Mouse (Mus musculus) T-cell, adult 2 months (primary cell): ENCODE results near the gene Mms22l.
A peak's percentile ranks its signal among the peaks of the same experiment; 100 is the strongest.
"Not testable (repeated sequence)": the region's sequence is repeated elsewhere in the genome, so short reads cannot be mapped to it uniquely, and the experiment has no call there.

Experiments
- DNase-seq: peaks from one replicate; pipeline ENCODE4 v3.0.0; 2022; ENCODE audit warnings: low spot score

The Mms22l gene

GRCm38 (mm10) chr4:24496116-24496952, at the start of gene Mms22l:
Gene Mms22l, plus strand, starts transcription at chr4:24496451.
- peak; percentile 83 for DNase-seq

DNA sequence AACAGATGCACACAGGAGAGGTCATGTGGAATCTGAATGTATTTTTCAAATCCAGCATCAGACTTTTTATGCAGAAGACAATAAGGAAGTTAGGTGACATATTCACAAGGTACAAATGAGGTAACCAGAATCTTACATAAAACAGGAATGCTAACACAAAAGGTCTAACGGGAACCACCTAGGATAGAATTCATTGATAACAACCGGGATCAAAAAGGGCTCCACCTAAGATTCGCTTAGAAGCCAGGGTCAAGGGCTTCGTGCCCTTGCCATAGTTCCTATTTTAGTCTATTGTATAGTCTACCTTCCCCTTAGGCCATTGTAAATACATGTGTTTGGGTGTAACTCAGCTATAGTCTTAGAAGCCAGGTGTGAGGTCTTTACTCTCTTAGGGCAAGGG, 12.2 kb upstream of the Mms22l start:
- DNase-seq: not testable (repeated sequence)

GRCm38 (mm10) chr4:24496953-24497319, 685 bp downstream of the Mms22l start:
- no peak for DNase-seq

GRCm38 (mm10) chr4:24509195-24509594, 12.9 kb downstream of the Mms22l start:
- DNase-seq: no peak

DNA sequence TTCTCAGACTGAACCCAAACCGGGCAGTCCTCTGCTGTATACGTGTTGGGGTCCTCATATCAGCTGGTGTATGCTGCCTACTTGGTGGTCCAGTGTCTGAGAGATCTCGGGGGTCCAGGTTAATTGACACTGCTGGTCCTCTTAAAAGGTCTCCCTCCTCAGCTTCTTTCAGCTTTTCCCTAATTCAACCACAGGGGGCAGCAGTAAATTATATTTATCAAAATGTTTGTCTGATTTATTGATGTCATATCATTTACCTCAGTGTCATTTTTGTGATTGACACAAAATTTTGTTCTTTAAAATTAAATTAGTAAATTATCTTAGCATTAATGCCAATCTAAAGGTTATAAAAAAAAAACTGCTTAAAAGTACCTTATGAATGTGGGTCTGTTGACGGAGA, 40.7 kb downstream of the Mms22l start:
- no peak for DNase-seq

DNA sequence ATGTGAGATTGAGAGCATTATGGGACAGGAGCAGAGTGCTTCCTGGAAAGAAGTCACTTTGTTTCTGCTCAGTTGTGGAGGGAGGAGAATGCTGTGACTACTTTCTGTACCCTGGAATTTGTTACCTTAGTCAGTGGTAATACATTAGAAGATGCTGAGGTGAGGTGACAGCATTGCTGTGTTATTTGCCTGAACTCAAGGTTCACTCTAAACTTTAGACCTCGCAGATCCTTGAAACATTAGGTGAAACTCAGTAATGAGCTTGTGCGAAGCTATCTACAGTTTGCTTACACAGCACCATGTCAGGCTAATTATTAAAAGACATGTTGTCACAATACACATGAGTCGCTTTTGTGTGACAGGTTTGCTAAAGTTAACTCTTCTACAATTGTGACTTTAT, 47.2 kb downstream of the Mms22l start:
- DNase-seq: no peak

DNA sequence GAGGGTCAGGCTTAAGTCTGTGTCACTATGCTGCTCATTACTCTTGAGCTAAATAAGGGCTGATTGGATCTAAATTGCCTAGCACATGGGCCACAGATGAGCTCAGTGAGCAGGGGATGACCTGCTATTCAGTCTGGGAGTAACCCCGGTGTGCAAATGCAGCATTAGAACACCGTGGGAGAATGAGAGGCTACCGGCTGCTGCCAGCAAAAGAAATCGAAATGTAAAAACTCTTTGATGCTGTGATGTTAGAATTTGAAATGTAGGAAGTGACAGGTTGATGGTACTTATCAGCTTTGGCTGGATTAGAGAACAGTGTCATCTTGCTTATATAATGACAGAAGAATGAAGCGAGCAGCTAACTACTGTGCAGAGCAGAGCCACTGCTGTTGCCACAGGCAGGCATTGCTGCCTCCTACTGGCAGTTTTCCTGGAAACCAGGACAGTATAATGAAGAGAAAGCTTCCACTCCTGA, 48.5 kb downstream of the Mms22l start:
- no peak for DNase-seq

DNA sequence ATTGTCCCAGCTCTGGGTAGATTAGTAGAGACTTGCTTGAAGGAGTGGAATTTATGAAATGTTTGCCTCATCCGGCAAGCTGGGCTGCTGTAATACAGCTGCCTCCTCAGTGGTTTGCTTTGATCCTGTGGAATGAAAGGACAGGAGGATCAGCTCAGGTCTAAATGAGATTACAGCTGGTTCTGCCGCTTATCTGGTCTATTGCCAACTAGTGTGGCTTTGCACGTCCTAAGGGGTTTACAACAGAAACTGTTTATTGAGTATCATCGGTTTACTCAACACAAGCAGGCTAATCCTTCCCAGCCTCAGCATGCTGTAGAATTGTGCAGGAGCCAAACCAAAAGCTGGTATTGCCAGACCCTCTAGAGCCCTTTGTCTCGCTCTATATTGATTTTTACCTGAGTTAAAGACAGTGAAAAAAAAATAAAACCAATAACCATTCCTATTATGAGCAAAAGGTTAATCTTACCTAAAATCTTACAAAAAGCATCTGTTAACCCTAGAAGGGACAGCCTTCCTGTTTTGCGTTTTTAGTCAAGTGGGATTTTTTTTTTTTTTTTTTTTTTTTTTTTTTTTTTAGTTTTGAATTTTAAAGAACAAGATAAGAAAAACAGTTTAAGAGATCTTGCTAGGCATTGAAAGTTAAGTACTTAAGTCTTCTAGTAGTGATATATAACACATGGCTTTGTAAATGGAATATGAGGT, 60.0 kb downstream of the Mms22l start:
- no peak for DNase-seq

- no peak for DNase-seq
These were observed 60.9 kb downstream of the Mms22l start for GRCm38 (mm10) chr4:24557149-24557548.

DNA sequence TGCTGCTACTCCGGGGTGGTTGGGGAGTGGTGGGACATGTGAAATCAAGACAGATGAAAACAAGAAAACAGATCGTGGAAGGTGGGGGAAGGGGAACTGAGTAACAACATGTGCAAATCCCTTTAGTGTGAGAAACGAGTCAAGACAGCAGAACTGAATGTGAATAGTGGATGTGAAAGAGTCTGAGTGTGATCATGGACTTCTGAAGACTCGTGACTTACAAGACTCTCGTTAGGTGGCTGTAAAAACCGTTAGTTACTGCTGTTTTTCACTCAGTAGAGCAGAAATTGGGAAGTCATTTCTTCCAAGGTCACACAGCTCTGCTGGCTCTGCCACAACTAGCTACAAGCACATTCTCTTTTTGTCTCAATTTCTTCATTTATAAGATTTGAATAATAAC, 71.8 kb downstream of the Mms22l start:
- DNase-seq: no peak

DNA sequence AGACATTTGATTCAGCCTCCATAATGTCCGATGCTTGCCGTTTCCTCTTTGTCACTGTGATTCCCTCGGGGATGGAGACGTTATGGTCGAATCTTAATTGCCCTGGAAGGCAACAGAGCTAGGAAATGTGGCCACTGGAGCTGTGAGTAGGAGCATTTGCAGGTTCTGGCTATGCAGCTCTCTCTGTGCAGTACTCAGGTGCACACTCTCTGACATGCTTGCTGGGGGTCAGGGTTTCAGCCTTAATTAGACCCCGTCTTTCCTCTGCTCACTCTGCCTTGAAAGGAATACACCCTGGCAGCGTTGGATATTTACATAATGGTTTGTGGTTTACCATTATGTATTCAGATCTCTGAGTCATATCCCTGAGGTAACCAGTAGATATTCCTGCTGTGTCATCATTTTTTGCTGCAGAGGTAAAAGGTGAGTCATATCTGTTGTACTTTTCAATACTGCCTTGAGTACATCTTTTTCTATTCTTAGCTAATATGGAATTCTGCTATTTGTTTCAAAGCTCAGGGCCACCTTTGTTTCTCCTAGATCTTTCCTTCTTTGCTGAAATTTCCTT, 72.8 kb downstream of the Mms22l start:
- DNase-seq: no peak

- DNase-seq: peak; percentile 44
These were observed 78.0 kb downstream of the Mms22l start for GRCm38 (mm10) chr4:24574276-24574675.

DNA sequence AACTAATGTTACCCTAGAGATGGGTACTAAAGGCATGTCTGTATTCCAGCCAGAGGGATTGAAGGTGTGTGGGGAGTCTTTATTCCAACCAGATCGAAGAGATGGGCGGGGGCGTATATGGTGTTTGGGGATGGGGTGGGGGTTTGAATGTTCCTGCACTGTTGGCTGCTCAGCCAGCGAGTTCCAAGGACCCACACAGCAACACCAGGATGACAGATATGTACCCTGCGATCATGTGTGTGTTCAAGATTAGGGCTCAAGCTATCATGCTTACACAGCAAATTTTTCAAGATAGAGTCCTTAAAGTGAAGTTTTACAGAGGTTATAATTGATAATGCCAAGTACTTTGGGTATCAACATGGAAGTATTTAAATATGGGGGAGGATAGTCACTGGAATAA, 81.3 kb downstream of the Mms22l start:
- DNase-seq: no peak

GRCm38 (mm10) chr4:24582295-24582694, 86.0 kb downstream of the Mms22l start:
- DNase-seq: no peak

GRCm38 (mm10) chr4:24583997-24584396, 87.7 kb downstream of the Mms22l start:
- DNase-seq: no peak

DNA sequence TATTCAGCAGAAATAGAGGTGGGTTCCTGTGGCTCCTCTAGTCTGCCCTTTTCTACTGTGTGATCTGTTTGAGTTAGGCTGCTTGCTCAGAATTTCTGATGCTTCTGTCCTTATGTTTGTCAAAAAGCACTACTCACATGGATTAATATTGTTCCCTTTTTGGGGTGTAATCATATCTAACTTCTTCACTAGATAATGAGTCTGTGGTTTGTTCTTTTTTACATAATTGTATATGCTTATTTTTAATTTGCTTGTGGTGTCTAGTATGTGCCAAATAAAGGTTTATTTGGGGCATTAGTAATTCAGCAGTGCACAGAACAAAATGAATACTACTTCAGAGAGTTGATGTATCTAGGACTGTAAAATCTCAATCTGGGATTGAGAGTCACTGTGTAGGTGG, 98.6 kb downstream of the Mms22l start:
- DNase-seq: no peak

GRCm38 (mm10) chr4:24596942-24597611, 100.8 kb downstream of the Mms22l start:
- DNase-seq: no peak

GRCm38 (mm10) chr4:24598637-24599036, 102.4 kb downstream of the Mms22l start:
- no peak for DNase-seq

DNA sequence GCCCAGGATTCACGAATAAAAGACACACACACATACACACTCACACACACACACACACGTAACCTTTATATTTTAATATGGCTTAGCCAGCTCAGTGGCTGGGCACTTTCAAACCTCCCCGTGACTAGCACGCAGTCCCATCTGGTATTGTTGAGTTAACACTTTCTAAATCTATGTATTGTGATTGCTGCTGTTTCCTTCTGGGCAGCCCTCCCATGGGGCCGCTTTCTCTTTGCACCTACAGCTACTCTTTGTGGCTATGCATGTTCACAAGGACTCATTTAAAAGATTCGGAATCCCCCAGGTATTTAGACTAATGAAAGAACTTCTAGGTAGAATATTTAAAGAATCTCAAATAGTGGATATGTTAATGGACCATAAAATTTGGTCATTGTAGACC, 105.5 kb downstream of the Mms22l start:
- no peak for DNase-seq

DNA sequence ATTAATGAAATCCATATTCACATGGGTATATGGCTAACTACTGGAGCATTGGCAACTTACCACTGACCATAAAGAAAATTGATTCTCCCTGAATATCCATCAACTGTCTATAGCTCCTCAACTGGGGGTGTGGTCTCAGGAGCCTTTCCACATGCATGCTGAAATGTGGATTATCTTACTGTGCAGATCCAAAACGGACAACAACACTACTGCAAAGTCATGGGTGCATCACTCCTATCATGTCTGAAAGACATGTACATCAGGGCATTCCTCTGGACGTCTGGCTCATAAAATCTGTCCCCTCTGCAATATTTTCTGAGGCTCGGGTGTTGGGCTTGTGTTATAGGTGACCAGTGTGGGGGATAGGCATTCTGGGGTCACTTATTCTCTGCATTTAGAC, 112.8 kb downstream of the Mms22l start:
- no peak for DNase-seq

- no peak for DNase-seq
These were observed 113.3 kb downstream of the Mms22l start for GRCm38 (mm10) chr4:24609564-24609963.

DNA sequence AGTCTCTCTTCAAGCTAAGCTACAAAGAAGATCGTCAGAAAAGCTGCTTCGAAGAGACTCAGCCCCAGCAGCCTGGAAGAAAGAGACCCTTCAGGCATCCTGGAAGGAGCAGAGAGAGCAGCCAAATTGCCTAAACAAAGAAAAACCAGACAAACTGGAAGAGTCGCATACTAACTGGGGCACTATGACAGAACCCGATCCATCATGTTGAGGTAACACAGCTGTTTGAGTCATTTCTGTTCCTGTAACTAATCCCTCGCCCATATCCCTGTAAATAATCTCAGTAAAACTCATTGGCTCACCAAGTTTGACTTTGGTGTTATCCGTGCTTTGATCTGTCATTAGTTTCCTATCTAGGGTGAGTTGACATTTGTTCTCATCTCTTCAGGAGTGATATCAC, 123.8 kb downstream of the Mms22l start:
- DNase-seq: no peak

DNA sequence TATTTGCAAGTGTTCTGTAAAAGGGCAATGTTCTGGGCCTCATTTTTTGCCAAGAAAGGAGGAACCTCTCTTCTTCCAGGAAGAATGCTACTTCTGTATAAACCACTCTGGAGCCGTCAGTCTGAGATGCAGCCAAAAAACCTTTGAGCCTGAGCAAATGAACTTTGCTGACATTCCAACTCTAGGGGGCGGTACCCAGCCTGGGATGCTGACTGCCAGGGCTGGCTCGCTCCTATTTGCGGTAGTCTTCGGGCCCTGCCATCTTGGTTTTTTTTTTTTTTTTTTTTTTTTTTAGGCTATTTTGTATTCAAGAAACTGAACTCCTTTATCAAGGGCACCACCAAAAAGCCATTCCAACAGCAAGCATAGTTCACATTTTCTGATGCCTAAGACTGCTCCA, 124.2 kb downstream of the Mms22l start:
- DNase-seq: no peak
